Mouse (Mus musculus) cortical plate, adult 2 months (tissue): ENCODE measurements around the gene Ankrd13b. TPM values are rescaled to one million over a fixed set of nuclear protein-coding genes. Genes with fewer than 3 reads are reported as not detected.
A peak's percentile ranks its signal among the peaks of the same experiment; 100 is the strongest.

Experiments
- H3K27ac ChIP-seq: fragments of 200-500 bp; 2 replicates; pipeline ENCODE4 v1.5.1; 2012; ENCODE audit warnings: low read length, control low read depth, inconsistent platforms; ENCODE audit not compliant: insufficient read depth
- H3K4me1 ChIP-seq: fragments of 200-500 bp; 2 replicates; pipeline ENCODE4 v1.6.1; 2011; ENCODE audit warnings: low read length; ENCODE audit not compliant: control insufficient read depth, insufficient read depth
- H3K4me3 ChIP-seq: fragments of 200-500 bp; 2 replicates; pipeline ENCODE4 v1.5.1; 2011; ENCODE audit warnings: mild to moderate bottlenecking, low read length, control low read depth; ENCODE audit not compliant: insufficient read depth
- CTCF ChIP-seq: fragments of 200-500 bp; IDR thresholded peaks from 2 replicates; pipeline ENCODE4 v1.5.1; 2011; ENCODE audit warnings: mild to moderate bottlenecking, control low read depth, low read length; ENCODE audit not compliant: insufficient read depth; ENCODE audit errors: extremely low read depth
- POLR2A ChIP-seq: fragments of 200-500 bp; IDR thresholded peaks from 2 replicates; pipeline ENCODE4 v1.6.1; 2011; ENCODE audit warnings: mild to moderate bottlenecking, low read length, control low read depth; ENCODE audit not compliant: insufficient read depth; ENCODE audit errors: extremely low read depth
- polyA plus RNA-seq: library from polyadenylated mRNA; depleted of rRNA; stranded (reverse); fragments of >200 nt; gene quantifications from 2 replicates; pipeline ENCODE4 v1.2.3, GENCODE M21; 2012

The Ankrd13b gene
- polyA plus RNA-seq, 1 experiment, result 150 TPM

- no peak for TF ChIP-seq CTCF
- TF ChIP-seq POLR2A, result no peak
- Histone ChIP-seq H3K4me1 (peaks cover 1% of the 10 kb centered on the region; the same call in 1 of the 2 replicates), H3K4me3 (no peak overlapping the region), H3K27ac (no peak overlapping the region)
These were observed 21.9 kb upstream of the Ankrd13b start for GRCm38 (mm10) chr11:77511336-77511735.

GRCm38 (mm10) chr11:77508068-77509021 lies 18.9 kb upstream of the Ankrd13b start:
- H3K27ac ChIP-seq, result no peak overlapping the region

DNA sequence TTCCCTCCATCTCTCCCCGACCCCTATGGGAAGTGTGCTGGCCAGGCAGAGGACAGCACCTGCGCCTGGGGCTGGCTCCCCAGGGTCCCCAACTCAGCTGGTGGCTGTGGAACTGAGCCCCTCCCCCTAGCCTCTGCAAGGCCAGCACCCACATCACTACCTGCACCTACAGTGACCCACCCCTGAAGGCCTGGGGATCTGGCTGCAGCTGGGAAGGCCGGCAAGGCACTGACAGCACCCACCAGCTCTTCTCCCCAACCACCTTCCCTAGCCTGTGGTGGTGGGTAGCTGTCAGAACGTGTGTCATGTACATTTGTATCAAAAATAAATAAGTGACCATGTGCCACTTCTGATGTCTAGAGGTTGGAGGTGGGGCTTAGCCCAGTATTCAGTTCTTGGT lies 17.9 kb upstream of the Ankrd13b start:
- Histone ChIP-seq H3K4me3 (no peak overlapping the region), H3K27ac (no peak overlapping the region), H3K4me1 (peaks cover under 1% of the 10 kb centered on the region; the same call in 1 of the 2 replicates)
- TF ChIP-seq CTCF, result no peak
- TF ChIP-seq POLR2A, result no peak

More at GRCm38 (mm10) chr11:77508068-77509021, 18.9 kb upstream of the Ankrd13b start:
- Histone ChIP-seq H3K4me1 (peaks cover 1% of the 10 kb centered on the region; the same call in 1 of the 2 replicates), H3K4me3 (peak overlapping the region; percentile 37)
- TF ChIP-seq CTCF, result peak; percentile 55
- TF ChIP-seq POLR2A, result peak; percentile 60

DNA sequence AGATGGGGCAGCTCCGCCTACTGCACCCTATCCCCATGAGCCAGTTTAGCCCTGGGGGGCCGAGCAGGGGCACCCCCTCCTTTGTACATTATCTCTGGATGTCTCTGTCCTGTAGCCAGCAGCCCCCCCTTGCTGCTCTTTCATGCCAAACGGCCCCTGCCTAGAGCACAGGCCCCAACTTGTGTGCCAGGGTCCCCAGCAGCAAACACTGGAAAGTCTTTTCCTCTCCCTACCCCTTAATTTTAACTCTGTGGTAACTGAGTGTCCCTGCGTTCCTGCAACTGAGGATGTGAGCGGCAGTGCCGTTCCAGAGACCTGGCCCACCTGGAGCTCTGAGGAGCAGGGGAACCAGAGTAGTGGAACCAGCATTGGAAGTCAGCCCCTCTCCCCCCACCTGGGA lies 17.5 kb upstream of the Ankrd13b start:
- TF ChIP-seq CTCF, result no peak
- Histone ChIP-seq H3K4me3 (no peak overlapping the region), H3K4me1 (no peaks in the 10 kb centered on the region), H3K27ac (no peak overlapping the region)

DNA sequence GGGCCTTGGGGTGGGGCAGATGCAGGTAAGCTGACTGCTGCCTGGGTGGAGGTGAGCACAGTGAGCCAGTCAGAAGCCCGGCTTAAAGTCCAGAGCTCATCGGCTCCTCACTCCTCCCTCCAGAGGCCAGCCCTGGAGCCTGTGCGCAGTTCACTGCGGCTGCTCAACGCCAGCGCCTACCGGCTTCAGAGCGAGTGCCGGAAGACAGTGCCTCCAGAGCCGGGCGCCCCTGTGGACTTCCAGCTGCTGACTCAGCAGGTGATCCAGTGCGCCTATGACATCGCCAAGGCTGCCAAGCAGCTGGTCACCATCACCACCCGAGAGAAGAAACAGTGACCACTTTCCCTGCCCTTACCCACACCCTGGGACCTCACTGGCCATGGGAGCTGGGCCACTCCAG lies 16.8 kb upstream of the Ankrd13b start:
- no peak overlapping the region for H3K27ac ChIP-seq
- H3K4me1 ChIP-seq, result no peaks in the 10 kb centered on the region
- TF ChIP-seq POLR2A, result no peak
- TF ChIP-seq CTCF, result no peak

GRCm38 (mm10) chr11:77505291-77505980 lies 16.0 kb upstream of the Ankrd13b start:
- Histone ChIP-seq H3K4me1 (peaks cover 2% of the 10 kb centered on the region), H3K4me3 (no peak overlapping the region), H3K27ac (no peak overlapping the region)
- TF ChIP-seq POLR2A, result no peak
- TF ChIP-seq CTCF, result no peak

More for the DNA sequence above, 16.8 kb upstream of the Ankrd13b start:
- no peak overlapping the region for H3K4me3 ChIP-seq

- TF ChIP-seq POLR2A (no peak), CTCF (no peak)
- no peak overlapping the region for H3K27ac ChIP-seq
- peaks cover 2% of the 10 kb centered on the region for H3K4me1 ChIP-seq
- no peak overlapping the region for H3K4me3 ChIP-seq
These were observed 14.9 kb upstream of the Ankrd13b start for GRCm38 (mm10) chr11:77504377-77504776.

GRCm38 (mm10) chr11:77503511-77503910 lies 14.0 kb upstream of the Ankrd13b start:
- no peak overlapping the region for H3K4me3 ChIP-seq
- H3K27ac ChIP-seq, result 0 out of 2 replicates have a peak overlapping the region, but pooled peaks have one; percentile 8
- TF ChIP-seq CTCF (no peak), POLR2A (no peak)
- peaks cover 2% of the 10 kb centered on the region for H3K4me1 ChIP-seq

- Histone ChIP-seq H3K4me1 (peaks cover 4% of the 10 kb centered on the region), H3K4me3 (no peak overlapping the region), H3K27ac (no peak overlapping the region)
- TF ChIP-seq CTCF (no peak), POLR2A (no peak)
These were observed 13.0 kb upstream of the Ankrd13b start for GRCm38 (mm10) chr11:77502481-77502880.

DNA sequence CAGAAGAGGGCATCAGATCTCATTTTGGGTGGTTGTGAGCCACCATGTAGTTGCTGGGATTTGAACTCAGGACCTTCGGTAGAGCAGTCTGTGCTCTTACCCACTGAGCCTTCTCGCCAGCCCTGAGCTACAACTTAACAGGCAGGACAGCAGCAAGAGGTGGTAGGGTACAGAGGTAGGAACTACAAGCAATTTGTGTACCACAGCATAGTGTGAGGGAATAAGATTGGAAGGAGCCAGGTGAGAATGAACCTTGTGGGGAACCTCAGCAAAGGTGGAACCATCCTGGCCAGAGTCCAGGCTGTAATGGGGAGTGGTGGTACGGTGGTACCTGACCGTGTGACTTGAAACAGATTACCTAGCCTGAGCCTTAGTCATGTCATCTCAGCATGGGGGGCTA lies 12.5 kb upstream of the Ankrd13b start:
- Histone ChIP-seq H3K27ac (no peak overlapping the region), H3K4me1 (peaks cover 6% of the 10 kb centered on the region), H3K4me3 (no peak overlapping the region)
- no peak for TF ChIP-seq POLR2A
- TF ChIP-seq CTCF, result no peak
